Mouse (Mus musculus) gastrocnemius, postnatal 25 days (tissue): ENCODE data around the gene Alx3. TPM values are rescaled to one million over a fixed set of nuclear protein-coding genes. Genes with fewer than 3 reads are reported as not detected.

Experiments
- DNase-seq: peaks from one replicate; pipeline ENCODE4 v3.0.0; 2022
- total RNA-seq, 2 experiments: library from RNA; stranded (reverse); gene quantifications; 1 replicate in 1 of 2; 2 replicates in 1 of 2; pipeline ENCODE4 v1.2.3; 2021

The Alx3 gene
- total RNA-seq, 2 experiments from 2014 or later, result not detected

DNA sequence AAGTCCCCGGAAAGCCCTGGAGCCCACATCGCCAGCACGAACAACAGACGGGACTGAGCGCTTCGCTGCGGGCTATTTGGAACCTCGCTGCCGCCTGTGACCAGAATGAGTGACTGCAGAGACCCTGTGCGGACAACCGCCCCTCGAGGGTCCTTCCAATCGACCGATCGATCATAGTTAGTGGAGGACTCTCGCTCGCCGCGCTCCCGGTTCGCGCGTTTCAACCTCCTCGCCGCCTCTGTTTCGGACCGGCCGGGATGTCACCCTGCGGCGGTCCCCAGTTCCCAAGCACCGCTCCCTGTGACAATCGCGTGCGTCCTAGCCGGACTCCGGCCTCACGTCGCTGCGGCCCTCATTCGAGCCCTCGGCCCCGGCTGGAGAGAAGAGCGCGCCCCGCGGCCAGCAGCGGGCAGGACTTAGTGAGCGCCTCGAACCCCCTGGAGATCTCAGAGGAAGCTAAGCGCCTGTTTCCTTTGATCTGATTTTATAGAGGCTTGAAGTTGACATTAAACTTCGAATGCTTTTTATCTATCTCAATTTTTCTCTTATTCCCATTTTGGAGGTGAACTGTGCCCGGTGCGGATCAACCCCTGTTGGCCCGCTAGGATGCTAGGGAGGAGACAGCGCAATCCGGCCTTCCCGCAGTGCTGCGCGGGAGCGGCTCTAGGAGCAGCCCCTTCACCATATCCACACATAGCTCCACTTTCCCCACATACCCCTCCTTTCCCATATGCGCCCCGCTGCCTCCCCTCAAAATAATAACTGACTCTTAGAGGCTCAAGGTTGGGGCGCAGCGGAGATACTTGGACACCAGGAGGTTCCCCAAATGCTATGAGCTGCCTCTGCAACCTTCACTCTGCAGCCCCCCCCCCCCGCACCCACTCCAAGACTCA is 11.7 kb upstream of the Alx3 start:
- no peak for DNase-seq

DNA sequence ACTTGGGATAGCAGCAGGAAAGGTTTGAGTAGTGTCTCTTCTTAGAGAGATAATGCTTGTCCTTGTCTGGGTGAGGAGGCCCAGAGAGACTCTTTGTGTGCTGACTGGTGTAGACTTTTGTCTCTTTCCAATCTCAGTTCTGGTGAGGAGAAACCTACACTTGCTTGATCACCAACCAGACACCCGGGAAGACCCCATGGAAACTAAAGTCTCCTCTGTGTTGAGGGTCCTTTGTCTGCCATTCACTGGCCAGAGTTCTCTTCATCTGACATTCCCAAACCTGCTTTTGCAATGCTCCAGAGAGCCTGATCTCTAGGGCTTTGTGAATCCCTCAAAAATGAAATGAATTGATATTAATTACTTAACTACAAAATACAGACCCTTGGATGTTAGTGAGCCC is 10.9 kb upstream of the Alx3 start:
- no peak for DNase-seq

DNA sequence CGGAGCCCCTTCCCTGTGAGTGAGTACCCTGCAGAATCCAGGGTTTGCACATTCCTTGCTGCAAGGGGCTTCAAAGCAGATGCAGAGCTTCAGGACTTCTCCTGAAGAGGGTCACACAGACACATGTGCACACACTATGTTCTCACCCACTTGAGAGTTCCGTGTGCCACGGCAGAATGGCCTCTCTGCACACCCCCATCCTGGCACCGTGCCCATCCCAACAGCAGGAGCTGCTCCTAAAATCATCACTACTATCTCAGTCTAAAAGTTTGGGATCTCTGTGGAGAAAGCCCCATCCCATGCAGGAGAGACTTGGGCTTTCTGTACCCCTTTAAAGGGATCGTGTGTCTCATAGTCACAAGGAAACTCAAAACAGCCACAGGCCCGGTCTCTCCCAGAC is 8.3 kb upstream of the Alx3 start:
- DNase-seq, result no peak

DNA sequence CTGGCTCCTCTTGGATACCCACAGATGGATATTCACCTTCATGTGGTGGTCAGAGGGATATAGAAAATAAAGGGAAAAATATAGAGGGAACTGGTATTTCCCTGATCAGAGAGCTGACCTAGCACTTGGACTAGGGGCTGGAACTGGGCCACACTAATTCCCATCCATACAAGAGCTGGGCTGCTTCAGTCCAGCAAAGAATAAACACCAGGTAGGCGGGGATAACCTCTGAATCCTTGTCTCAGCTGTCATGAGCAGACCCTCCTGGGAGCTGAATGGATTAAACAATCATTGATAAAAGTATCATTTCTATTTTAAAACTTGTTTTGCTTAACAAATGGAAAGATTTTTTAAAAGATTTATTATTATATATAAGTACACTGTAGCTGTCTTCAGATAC is 3.2 kb upstream of the Alx3 start:
- DNase-seq, result no peak

DNA sequence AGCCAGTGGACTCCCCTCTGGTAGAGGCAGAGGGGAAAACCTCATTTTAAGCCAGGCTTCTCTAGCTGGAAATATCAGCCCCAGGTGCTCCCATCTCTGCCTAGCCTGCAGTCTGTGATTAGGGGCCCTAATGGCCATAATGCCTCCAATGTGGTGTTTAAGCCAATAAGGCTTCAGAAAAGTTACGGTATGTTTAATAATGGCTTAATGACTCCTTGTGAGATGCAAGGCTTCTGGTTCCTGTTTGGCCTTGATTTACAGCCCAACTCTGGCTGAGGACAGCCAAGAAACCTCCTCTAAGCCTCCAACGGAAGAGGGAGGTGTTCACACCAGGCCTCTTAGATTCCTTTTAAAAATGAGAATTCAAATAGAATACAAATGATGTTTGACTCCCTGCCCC is 1.2 kb upstream of the Alx3 start:
- DNase-seq, result no peak

DNA sequence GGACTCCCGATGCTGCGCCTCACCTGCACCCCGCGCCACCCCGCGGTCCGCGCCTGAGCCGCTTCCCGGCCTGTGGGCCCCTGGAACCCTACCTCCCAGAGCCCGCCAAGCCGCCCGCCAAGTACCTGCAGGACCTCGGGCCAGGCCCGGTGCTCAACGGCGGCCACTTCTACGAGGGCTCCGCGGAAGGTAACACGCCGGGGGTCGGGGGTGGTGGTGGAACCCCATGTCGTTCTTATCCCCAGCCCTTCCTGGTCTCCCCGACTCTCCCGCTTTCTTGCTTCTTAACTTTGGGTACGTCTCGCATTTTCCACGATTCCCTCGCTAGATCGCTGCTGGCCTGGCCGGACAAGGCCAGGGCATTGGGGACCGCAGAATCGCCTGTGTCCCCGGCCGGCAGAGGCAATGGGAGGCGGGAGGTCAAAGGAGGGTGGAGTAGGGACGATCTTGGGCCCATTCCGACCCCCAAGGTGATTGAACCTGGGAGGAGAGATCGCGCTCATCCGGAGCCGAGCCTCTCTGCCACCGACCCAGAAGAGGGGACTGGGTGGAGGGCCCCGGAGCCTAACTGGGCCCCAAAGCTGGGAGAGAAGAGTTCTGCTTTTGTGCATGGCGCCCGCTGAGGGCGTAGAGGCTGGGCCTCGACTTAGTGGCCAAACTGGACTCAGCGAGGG is 570 bp downstream of the Alx3 start:
- no peak for DNase-seq

DNA sequence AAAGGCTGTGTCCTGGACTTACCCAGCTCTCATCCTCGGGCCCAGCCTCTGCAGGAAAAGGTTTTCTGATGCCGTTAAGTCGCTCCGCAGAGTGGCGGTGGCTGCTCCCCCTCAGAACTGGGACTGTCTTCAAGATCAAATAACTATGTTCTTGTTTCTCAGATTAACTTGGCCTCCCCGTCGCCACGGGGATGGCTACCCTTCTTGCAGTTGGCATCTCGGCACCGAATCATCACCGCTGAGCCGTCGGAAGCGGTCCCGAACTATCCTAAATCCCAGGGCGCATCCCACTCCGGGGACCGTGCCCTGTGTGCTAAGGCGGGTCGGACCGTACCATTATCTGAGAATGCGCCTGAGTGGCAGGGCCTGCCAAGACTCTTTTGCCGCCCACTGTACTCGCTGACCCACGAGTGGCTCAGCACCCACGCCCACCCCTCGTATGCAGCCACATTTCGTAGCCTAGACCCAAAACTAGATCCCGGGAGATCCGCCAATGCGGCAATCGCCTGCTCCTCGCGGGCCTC is 1.2 kb downstream of the Alx3 start:
- DNase-seq, result no peak

DNA sequence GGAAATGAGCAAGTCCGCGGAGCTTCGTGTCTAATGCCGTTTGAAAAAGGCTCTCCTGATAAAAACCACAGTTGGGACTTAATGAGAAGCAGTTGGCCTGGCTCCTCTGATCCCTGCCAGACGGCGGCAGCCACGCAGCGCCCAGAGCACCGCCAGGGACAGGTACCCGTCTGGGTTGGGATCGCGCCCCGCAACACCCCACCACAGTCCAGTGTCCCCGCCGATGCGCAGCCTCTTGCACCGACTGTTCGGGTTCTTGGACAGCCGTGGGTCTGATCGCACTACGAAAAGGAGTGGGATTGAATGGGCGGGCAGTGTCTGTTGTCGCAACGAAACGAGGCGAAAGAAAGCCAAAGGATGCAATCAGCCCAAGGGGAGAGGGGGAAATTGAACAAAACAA is 1.7 kb downstream of the Alx3 start:
- DNase-seq, result no peak

DNA sequence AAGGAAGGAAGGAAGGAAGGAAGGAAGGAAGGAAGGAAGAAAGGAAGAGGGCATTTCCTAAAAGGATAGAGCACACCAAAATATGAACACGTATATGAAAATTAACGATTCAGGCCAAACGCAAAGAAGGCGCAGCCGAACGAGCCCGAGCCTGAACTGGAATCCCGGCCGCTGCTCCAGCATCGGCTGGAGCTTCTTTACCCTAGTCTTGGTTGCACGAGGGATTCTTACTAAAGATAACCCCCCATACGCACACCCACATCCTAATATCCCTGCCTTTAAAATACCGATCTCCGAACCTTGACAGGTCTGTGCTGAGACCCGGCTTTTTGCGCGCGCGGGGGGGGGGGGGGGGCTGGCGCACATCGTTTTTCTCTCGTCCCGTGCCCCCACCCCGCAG is 2.3 kb downstream of the Alx3 start:
- DNase-seq, result no peak

DNA sequence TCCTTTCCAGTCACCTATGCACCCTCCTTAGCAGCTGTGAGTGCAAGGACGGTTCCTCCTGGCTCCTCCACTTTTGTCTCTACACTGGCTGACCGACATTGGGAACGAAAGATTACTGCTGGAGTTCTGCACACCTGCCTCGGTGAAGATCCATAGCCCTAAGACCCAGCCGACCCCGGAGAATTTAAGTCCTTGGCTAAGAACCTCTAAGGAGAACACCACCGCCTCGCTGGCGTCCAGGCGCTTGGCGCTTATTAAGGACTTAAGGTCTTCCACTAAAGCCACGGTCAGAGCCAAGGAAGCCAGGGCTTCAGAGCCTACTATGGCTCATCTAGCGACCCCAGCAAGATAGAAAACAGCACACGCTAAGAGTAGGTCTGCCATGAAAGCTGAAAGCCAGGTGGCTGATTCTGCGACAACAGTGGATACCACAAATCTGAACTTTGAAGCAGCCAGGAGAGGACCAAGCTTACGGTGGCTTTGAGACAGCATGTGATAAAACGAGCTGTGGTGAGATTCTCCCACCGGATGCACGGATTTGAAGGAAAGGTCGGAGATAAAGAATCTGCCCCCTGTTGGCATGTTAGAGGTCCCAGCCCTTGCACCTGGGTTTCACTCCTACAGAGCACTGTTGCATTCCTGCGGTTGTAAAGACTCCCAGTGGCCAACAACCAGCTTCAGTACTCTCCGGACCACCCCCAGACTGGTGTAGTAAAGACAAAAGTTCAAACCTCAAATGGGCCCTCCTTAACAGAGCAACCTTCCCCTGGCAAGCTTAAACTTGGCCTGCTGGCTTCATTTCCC is 3.0 kb downstream of the Alx3 start:
- no peak for DNase-seq

DNA sequence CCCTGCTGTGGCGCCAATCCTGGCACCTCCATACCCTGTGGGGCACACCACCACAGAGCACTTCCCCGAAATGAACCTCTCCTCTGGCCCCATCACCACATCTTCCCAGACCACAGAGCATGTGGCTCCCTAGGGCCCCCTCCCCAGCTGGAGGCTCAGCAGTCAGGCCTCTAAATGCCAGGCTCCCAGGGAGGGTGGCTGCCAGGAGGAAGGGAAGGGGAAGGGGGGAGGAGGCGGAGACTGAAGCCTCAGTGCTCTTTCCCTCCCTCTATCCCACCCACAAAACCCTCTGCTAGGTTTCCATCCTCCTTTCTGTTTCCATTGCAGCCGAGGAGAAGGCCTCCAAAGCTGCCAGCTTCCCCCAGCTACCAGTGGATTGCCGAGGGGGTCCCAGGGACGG is 5.3 kb downstream of the Alx3 start:
- no peak for DNase-seq

DNA sequence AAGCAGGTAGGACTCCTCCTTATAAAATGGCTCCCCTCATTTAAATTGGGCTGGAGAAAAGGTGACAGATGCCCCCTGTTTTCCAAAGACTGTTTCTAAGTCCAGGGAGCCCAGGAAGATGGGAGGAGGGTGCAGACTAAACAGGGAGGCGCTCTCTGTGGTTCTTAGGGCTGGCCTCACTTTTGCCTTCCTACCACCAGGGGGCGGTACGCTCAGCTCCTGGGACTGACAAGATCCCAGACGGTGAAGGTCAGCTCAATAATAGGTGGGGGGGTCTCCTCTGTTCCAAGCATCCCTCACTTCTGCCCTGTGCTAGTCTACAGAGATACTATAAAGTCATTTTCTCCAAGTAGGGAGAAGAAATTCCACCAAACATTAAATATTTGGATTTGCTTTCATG is 10.5 kb downstream of the Alx3 start:
- peak; percentile 26 for DNase-seq

DNA sequence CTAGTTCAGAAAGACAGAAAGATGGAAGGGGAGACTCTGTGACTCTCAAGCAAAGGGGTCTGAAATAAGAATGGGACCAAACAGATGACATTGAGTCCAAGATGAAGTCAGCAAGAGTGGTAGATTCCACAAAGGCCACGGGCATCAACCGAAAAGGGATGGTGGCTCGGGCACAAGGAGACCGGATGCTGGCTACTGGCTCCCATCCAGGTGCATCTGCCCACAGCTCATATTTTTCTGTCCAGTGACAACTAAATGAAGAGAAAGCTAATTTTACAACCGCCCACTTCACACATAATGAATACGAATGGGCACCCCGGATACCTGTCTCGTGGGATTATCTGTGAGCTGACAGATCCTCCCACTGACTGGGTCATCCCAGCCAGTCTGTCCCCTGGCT is 12.4 kb downstream of the Alx3 start:
- no peak for DNase-seq

DNA sequence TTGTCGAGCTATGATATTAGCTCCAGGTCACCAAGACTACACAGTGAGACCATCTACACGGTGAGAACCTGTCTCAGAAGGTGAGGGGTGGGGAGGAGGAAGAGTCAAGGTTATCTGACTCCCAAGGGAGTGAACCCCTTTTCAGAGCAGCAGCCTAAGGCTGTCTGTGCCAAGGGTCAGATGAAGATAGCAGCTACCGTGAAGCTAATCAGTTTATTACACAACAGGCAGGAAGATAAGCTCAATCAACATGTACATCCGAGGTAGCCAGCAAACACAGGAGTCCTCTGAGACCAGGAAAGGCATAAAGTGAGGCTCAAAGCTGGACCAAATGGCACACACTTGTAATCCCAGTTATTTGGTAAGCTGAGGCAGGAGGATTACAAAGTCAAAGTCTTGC is 14.0 kb downstream of the Alx3 start:
- no peak for DNase-seq

DNA sequence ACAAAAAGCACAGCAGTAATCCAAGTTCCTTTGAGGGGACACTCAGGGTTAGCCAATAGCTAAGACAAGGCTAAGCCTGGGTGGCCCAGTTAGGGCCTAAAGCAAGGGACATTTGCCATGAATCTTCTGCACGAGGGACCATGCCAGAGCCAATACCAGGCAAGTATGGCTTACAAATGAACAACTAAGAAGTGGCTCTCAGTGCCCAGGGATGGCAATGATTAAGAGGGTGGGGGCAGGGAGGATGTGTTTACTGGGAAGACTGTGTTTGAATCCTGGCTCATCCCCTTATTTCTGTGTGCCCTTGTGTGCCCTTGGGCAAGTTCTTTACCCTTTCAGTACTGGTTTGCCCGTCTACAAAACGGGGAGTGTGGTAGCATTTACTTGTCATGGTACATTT is 14.5 kb downstream of the Alx3 start:
- no peak for DNase-seq

DNA sequence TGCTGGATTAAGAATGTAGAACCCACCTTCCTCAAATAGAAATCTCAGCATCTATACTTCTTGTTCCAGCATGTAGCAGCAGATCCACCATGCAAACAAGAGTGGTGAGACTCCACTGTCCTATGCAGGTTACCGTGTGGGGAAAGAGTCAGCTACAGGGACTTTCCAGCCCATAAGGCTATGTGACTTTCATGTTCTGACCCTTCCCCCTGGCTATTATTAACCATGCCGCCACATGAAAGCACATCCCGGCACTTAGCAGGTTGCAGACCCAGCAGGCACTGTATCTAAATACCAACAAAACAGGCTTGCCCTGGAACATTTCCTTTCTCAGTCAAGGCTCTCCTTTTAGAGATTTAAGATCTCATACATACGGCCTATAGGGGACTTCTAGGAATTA is 16.6 kb downstream of the Alx3 start:
- no peak for DNase-seq

DNA sequence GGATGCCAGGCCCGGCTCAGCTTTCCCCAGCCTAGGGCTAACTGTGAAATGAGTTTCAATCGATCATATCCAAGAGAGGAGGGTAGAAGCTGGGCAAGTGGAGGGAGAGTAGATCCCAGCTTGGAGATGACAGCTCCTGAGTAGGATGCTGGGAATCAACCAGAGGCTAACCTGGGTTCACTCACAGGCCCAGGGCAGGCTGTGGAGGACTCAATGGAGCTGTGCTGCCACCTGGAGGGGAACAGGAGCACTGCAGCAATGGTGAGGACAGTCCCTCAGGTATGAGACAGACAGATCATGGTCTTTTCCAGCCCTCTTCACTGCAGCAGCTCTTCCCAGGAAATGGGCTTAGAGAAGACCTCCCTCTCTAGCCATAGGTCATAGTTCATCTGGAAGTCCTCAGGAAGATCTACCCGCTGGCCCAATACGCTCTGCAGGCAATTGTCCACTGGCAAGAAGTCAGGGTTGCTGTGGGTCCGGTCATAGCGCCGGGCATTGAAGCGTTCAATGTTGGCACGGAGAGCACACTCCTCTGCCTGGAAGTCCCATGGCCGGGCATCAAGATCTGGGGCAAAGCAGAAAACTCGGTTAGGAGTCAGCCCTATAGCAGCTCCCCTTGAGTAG is 18.2 kb downstream of the Alx3 start:
- peak; percentile 33 for DNase-seq

DNA sequence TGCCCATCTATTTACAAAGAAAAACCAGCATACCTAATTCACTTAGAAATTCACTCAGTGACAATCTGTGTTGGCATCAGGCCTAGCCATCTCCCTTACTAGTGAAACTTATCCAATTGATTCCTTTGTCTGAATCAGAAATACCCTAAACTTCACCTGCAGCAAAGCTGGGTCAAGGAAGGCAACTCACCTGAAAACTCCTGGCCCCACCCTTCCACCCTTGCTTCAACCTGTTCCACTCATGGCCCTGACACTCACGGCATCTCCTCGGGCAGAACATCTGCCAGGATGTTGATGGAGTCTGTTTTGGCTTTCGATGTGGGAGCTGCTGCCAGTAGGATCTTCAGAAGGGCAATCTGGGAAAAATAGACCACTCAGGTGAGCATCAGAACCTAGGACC is 23.0 kb downstream of the Alx3 start:
- DNase-seq, result no peak

DNA sequence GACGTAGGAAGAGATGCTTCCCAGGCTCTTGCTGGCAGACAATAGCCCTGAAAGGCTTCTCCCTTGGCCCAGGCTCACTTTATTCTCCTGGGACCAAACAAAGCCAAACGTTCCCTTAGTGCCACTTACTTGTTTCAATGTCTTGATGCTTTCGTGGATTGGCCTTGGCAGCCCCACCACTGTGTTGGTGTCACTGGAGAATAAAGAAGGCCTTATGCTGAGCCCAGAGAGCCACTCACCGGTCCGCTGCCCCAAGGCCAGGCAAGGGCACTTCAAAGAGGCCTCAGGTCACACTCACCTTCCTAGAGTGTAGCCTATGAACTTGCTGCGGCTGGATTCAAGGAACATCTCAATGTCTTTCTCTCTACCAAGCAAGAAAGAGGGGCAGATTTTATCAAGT is 25.1 kb downstream of the Alx3 start:
- DNase-seq, result no peak

DNA sequence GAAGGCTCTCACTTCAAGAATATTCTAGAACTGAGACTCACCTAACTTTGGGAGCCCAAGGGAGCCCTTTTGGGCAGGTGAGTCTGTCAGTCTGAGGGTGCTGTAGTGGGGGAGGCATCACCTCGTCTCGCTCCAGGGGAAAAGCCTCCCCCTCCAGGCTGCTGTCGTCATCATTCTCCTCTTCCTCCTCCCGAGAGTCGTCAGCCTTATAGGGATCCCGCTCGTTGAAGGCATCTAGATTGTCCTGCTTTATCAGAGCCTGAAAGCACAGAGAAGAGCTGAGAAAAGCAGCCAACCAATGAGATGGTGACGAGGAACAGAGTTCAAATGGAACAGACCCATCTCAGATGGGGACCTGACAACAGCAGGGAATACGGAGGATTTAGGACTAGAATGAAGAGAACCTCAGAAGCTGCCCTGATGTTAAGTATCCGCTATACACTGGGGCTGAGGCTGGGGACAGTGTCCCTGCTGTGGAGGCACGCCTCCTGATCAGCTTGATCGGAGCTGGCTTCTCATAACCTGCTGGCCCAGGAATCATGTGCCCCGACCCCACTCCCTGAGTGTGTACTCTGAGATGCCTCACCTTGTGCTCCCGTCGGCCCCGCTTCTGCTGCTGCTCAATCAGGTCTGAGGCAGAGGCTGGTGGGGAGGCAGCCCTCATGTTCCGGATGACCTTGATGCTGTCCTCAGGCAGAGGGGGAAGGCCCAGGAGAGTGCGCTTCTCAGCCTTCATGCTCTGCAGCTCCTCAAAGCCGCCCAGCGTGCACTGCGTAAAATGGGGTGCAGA is 26.6 kb downstream of the Alx3 start:
- DNase-seq, result no peak

DNA sequence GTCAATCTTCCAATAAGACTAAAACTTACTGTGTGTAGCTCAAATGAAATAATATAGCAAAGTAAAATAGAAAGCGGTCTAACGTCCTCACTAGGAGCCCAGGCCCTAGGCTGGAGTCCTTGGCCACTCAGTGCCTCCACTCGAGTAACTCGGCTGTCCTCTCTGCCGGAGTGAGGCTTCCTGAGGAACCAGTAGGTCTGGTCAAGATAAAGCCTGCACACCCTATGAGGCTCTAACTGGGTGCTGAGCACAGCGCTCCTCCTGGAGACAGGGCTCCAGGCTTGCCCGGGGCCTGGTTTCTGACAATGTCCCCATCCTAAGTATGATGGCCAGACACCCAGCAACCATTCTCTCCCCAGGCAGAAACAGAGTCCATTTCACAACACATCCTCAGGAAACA is 27.7 kb downstream of the Alx3 start:
- DNase-seq, result no peak

DNA sequence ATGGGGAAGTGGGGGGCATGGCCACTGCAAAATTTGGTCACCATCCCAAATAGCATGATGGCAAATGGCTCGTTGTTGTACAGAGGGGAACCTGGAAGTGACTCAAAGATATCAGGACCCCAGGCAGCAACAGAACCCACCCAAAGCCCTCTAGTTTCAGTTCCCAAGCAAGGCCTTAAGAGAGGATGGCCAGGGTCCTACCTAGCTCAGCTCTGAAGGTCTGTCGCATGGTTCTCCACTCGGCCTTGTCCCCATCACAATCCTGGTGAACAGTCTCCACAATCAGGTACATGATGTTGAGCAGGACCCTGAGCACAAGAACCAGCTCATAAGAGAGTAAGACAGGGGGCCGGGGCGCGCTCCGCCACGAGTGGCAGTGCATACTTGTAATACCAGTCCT is 29.6 kb downstream of the Alx3 start:
- DNase-seq, result no peak
